Mouse (Mus musculus) naive thymus-derived CD4-positive, alpha-beta T cell, adult 2 months (primary cell): Measurements from ENCODE around the gene 1700067K01Rik.
A peak's percentile ranks its signal among the peaks of the same experiment; 100 is the strongest.

ENCODE experiments used
- DNase-seq: peaks from one replicate; pipeline ENCODE4 v3.0.0-alpha.2; 2011; ENCODE audit warnings: low read depth

1700067K01Rik gene

GRCm38 (mm10) chr8:84001281-84002000 is at the start of gene 1700067K01Rik:
Gene 1700067K01Rik (plus strand): TSS chr8:84001502.
- DNase-seq, result no peak

GRCm38 (mm10) chr8:83954749-83955105 is 46.6 kb upstream of the 1700067K01Rik start:
- DNase-seq, result no peak

GRCm38 (mm10) chr8:83955106-83955957 is 46.0 kb upstream of the 1700067K01Rik start, which contains the start of the genes Gm10644 and Asf1b:
Gene Gm10644 (minus strand): TSS chr8:83955205.
Gene Asf1b (plus strand): TSS chr8:83955507.
- DNase-seq, result peak; percentile 99

GRCm38 (mm10) chr8:83955958-83956218 is 45.4 kb upstream of the 1700067K01Rik start:
- DNase-seq, result no peak

GRCm38 (mm10) chr8:83956789-83957188 is 44.5 kb upstream of the 1700067K01Rik start:
- DNase-seq, result peak; percentile 63

- DNase-seq, result no peak
Observed at GRCm38 (mm10) chr8:83964015-83964765, 37.1 kb upstream of the 1700067K01Rik start.

GRCm38 (mm10) chr8:83967701-83968100 is 33.6 kb upstream of the 1700067K01Rik start:
- DNase-seq, result no peak

- no peak for DNase-seq
Observed at GRCm38 (mm10) chr8:83971121-83971520, 30.2 kb upstream of the 1700067K01Rik start.

GRCm38 (mm10) chr8:83971661-83972060 is 29.6 kb upstream of the 1700067K01Rik start:
- no peak for DNase-seq

GRCm38 (mm10) chr8:83972150-83973120 is 28.9 kb upstream of the 1700067K01Rik start, which contains the start of gene Prkaca:
Gene Prkaca (plus strand): TSS chr8:83972993.
- DNase-seq, result peak; percentile 97

GRCm38 (mm10) chr8:83973161-83974031 is 27.9 kb upstream of the 1700067K01Rik start:
- peak; percentile 23 for DNase-seq

GRCm38 (mm10) chr8:83974521-83974920 is 26.8 kb upstream of the 1700067K01Rik start:
- no peak for DNase-seq

- peak; percentile 74 for DNase-seq
Observed at GRCm38 (mm10) chr8:83976101-83976630, 25.1 kb upstream of the 1700067K01Rik start.

GRCm38 (mm10) chr8:83976779-83977350 is 24.4 kb upstream of the 1700067K01Rik start:
- DNase-seq, result peak; percentile 42

- peak; percentile 26 for DNase-seq
Observed at GRCm38 (mm10) chr8:83977646-83978045, 23.7 kb upstream of the 1700067K01Rik start.

- DNase-seq, result no peak
Observed at GRCm38 (mm10) chr8:83978200-83978599, 23.1 kb upstream of the 1700067K01Rik start.

GRCm38 (mm10) chr8:83980250-83980649 is 21.1 kb upstream of the 1700067K01Rik start:
- DNase-seq, result no peak

GRCm38 (mm10) chr8:83980845-83981244 is 20.5 kb upstream of the 1700067K01Rik start:
- no peak for DNase-seq

- no peak for DNase-seq
Observed at GRCm38 (mm10) chr8:83981533-83981932, 19.8 kb upstream of the 1700067K01Rik start.

GRCm38 (mm10) chr8:83982449-83982848 is 18.9 kb upstream of the 1700067K01Rik start:
- DNase-seq, result no peak
